ENCODE assay signal across 10 mouse cellular contexts in genomic region chr6:29079291-29079690, GRCm38 (mm10). TPM values are rescaled to one million over a fixed set of nuclear protein-coding genes. Genes with fewer than 3 reads are reported as not detected.
A peak's percentile ranks its signal among the peaks of the same experiment; 100 is the strongest.
DNase-seq lines count a peak whose midpoint lies in the region; ATAC-seq and TF ChIP-seq lines count a peak whose summit lies in the region.
"Had no signal": no experiment of that assay in that cellular context is flagged by ENCODE, and none has a peak within 500 bp of the region (broad histone marks: within the 10 kb centered on the region; RNA-seq: fewer than 3 reads in every experiment).

No protein-coding gene starts in this region.

- intact Hi-C loops in left cerebral cortex, postnatal 14 days (cut with DNase I) = no loop called here

- ATAC-seq in forebrain, embryonic 15.5 days (replicated peaks) = peak; percentile 81
- ATAC-seq in hindbrain, postnatal 0 days = peak; percentile 36; the same call in 1 of the 2 replicates

- no peak overlapping the region for H3K4me2 ChIP-seq in forebrain, embryonic 15.5 days (replicated peaks)
- no peak overlapping the region for H3K4me2 ChIP-seq in hindbrain, postnatal 0 days (ENCODE audit: low read depth, low read length)

- peak overlapping the region; percentile 39 for H3K27ac ChIP-seq in forebrain, embryonic 15.5 days (replicated peaks)
- H3K27ac ChIP-seq in forebrain, embryonic 10.5 days = no peak overlapping the region
- 0 out of 2 replicates have a peak overlapping the region, but pooled peaks have one; percentile 7 for H3K27ac ChIP-seq in hindbrain, postnatal 0 days
- no peak overlapping the region for H3K27ac ChIP-seq in cerebellum, adult 2 months (ENCODE audit: insufficient read depth, low read length)

- H3K27me3 ChIP-seq in forebrain, embryonic 15.5 days = no peaks in the 10 kb centered on the region
- H3K27me3 ChIP-seq in forebrain, embryonic 10.5 days (ENCODE audit: poor library complexity, severe bottlenecking) = no peaks in the 10 kb centered on the region
- no peaks in the 10 kb centered on the region for H3K27me3 ChIP-seq in hindbrain, postnatal 0 days (ENCODE audit: insufficient read depth, low read length)
- no peaks in the 10 kb centered on the region for H3K27me3 ChIP-seq in cerebellum, adult 2 months (ENCODE audit: control insufficient read depth, insufficient read depth, low read length)

- no peak overlapping the region for H3K9ac ChIP-seq in forebrain, embryonic 15.5 days (replicated peaks)
- no peak overlapping the region for H3K9ac ChIP-seq in hindbrain, postnatal 0 days (replicated peaks; ENCODE audit: low read length)

- peaks cover 11% of the 10 kb centered on the region for H3K4me1 ChIP-seq in forebrain, embryonic 15.5 days
- H3K4me1 ChIP-seq in forebrain, embryonic 10.5 days = peaks cover 4% of the 10 kb centered on the region; the same call in 1 of the 2 replicates
- H3K4me1 ChIP-seq in hindbrain, postnatal 0 days (ENCODE audit: insufficient read depth, low read length) = no peaks in the 10 kb centered on the region
- H3K4me1 ChIP-seq in cerebellum, adult 2 months (ENCODE audit: control insufficient read depth, insufficient read depth, low read length) = peaks cover 3% of the 10 kb centered on the region; the same call in 1 of the 2 replicates

- WGBS in forebrain, embryonic 15.5 days = 39% methylated on average over 4 of the region's 4 CpGs
- 82% methylated on average over 4 of the region's 4 CpGs for WGBS in forebrain, embryonic 10.5 days
- WGBS in hindbrain, postnatal 0 days = 42% methylated on average over 4 of the region's 4 CpGs
- 60% methylated on average over 4 of the region's 4 CpGs for WGBS in cerebellum, adult 2 months

- TF ChIP-seq POLR2A in cerebellum, adult 2 months (IDR thresholded peaks at IDR 0.05; ENCODE audit: borderline replicate concordance, insufficient read depth, low read length) = no peak

- no peak for TF ChIP-seq CTCF in hindbrain, postnatal 0 days (IDR thresholded peaks at IDR 0.05; ENCODE audit: low read depth)
- no peak for TF ChIP-seq CTCF in cerebellum, adult 2 months (IDR thresholded peaks at IDR 0.05; ENCODE audit: borderline replicate concordance, insufficient read depth, low read depth, low read length)

- DNase-seq in forebrain, embryonic 10.5 days (ENCODE audit: extremely low spot score, low spot score) = no peak
- peak; percentile 89 for DNase-seq in brain, adult 2 months (ENCODE audit: low read depth, low spot score)
- peak; percentile 62 for DNase-seq in hindbrain, postnatal 0 days (ENCODE audit: low spot score)
- DNase-seq in left cerebral cortex, postnatal 14 days (ENCODE audit: low spot score in 2 of 2) = peak; percentile 62 to 90
- DNase-seq in T-cell, adult 2 months (ENCODE audit: low spot score) = no peak
- no peak for DNase-seq in adrenal gland, adult 18-20 months (ENCODE audit: low spot score in 2 of 2)
- DNase-seq in cerebellum, adult 2 months = no peak

- no peaks in the 10 kb centered on the region for H3K36me3 ChIP-seq in forebrain, embryonic 15.5 days
- H3K36me3 ChIP-seq in forebrain, embryonic 10.5 days (replicated peaks) = no peaks in the 10 kb centered on the region
- no peaks in the 10 kb centered on the region for H3K36me3 ChIP-seq in hindbrain, postnatal 0 days (ENCODE audit: insufficient read depth, low read length)

- no peak overlapping the region for H3K4me3 ChIP-seq in forebrain, embryonic 15.5 days
- H3K4me3 ChIP-seq in forebrain, embryonic 10.5 days = no peak overlapping the region
- no peak overlapping the region for H3K4me3 ChIP-seq in hindbrain, postnatal 0 days (ENCODE audit: low read length)
- H3K4me3 ChIP-seq in cerebellum, adult 2 months (replicated peaks; ENCODE audit: insufficient read depth, low read depth, low read length) = no peak overlapping the region

- H3K9me3 ChIP-seq in forebrain, embryonic 15.5 days = no peaks in the 10 kb centered on the region
- H3K9me3 ChIP-seq in forebrain, embryonic 10.5 days = no peaks in the 10 kb centered on the region
- no peaks in the 10 kb centered on the region for H3K9me3 ChIP-seq in hindbrain, postnatal 0 days (ENCODE audit: low read length)

RNA-seq across cellular contexts. Expression of gene Lep, which starts 19.3 kb away (rescaled TPM):
- polyA plus RNA-seq in forebrain, embryonic 15.5 days (2015; fragmentation: Nextera tagmentation; extraction: Ambion mirVana) = not detected in 2 replicates
- not detected in 2 replicates for polyA plus RNA-seq in forebrain, embryonic 10.5 days (2016; fragmentation: Nextera tagmentation; extraction: Ambion mirVana)
- total RNA-seq in hindbrain, postnatal 0 days (2014; rRNA removed) = not detected in 2 replicates
- polyA plus RNA-seq in hindbrain, postnatal 0 days (2015; fragmentation: Nextera tagmentation; extraction: Ambion mirVana) = not detected in 2 replicates
- total RNA-seq in left cerebral cortex, postnatal 14 days (2021) = not detected
- total RNA-seq in adrenal gland, adult 18-20 months (2021) = 10 to 100 TPM in 1 of 2 experiments, under 1 TPM in 1; 0.83 to 56.5 TPM
- polyA plus RNA-seq in cerebellum, adult 2 months (2012; rRNA removed) = not detected in 2 replicates
- polyA plus RNA-seq: C2C12; limb, embryonic 14.5 days had no signal

Comparison
In these comparisons a context has a peak if more than half of its experiments do, and no peak if none do; other contexts are left out.
1. H3K27ac ChIP-seq: peak in forebrain, embryonic 15.5 days (single experiment) and hindbrain, postnatal 0 days (single experiment); none in forebrain, embryonic 10.5 days (single experiment) and cerebellum, adult 2 months (single experiment).
2. DNase-seq: peak in brain, adult 2 months (single experiment), hindbrain, postnatal 0 days (single experiment) and left cerebral cortex, postnatal 14 days (2 of 2); none in forebrain, embryonic 10.5 days (single experiment), T-cell, adult 2 months (single experiment), adrenal gland, adult 18-20 months (0 of 2) and cerebellum, adult 2 months (0 of 2).